22 mouse cellular contexts compared by ENCODE assay signal in the genomic region with DNA sequence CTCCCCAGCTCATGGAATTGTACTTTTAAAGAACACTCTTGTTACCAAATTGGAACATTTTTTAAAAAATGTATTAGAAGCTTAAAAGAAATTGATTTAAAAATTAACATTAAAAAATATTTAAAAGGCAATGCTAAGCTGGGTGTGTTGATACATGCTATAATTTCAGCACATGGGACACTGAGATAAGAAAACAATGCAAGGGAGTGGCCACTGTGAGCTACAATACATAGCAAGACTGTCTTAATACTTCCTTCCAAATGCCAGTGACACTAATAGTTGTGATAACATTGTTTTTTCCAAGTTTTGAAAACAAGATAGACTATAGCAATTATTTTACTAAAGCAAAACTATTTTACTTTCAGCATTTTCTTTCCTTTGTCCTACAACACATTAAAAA. TPM values are rescaled to one million over a fixed set of nuclear protein-coding genes. Genes with fewer than 3 reads are reported as not detected.
DNase-seq lines count a peak whose midpoint lies in the region; ATAC-seq and TF ChIP-seq lines count a peak whose summit lies in the region.
"Had no signal": no experiment of that assay in that cellular context is flagged by ENCODE, and none has a peak within 500 bp of the region (broad histone marks: within the 10 kb centered on the region; RNA-seq: fewer than 3 reads in every experiment).

No protein-coding gene starts in this region.

- no peaks in the 10 kb centered on the region for H3K27me3 ChIP-seq in liver, embryonic 11.5 days (replicated peaks; ENCODE audit: control insufficient read depth, insufficient read depth, low read length)
- no peaks in the 10 kb centered on the region for H3K27me3 ChIP-seq in liver, postnatal 0 days (ENCODE audit: insufficient read depth, low read length)
- no peaks in the 10 kb centered on the region for H3K27me3 ChIP-seq in liver, embryonic 14.5 days (ENCODE audit: control insufficient read depth, insufficient read depth, low read length)
- H3K27me3 ChIP-seq: embryonic facial prominence, embryonic 12.5 days; embryonic facial prominence, embryonic 15.5 days; hindbrain, embryonic 12.5 days had no signal

- no peaks in the 10 kb centered on the region; the same call in none of the 2 replicates for H3K36me3 ChIP-seq in liver, embryonic 11.5 days (ENCODE audit: control insufficient read depth, insufficient read depth, low read length)
- peaks cover 10% of the 10 kb centered on the region; the same call in 1 of the 2 replicates for H3K36me3 ChIP-seq in liver, postnatal 0 days (replicated peaks; ENCODE audit: insufficient read depth, low read length)
- no peaks in the 10 kb centered on the region; the same call in 1 of the 2 replicates for H3K36me3 ChIP-seq in liver, embryonic 14.5 days (replicated peaks; ENCODE audit: control insufficient read depth, insufficient read depth, low read depth)

- ATAC-seq in liver, embryonic 11.5 days (replicated peaks; ENCODE audit: low FRiP score), result peak; percentile 78
- ATAC-seq in liver, postnatal 0 days, result no peak
- ATAC-seq in liver, embryonic 14.5 days (ENCODE audit: insufficient read depth), result peak; percentile 56; the same call in 1 of the 2 replicates
- ATAC-seq: forebrain, embryonic 14.5 days; forebrain, postnatal 0 days; hindbrain, embryonic 16.5 days had no signal

- TF ChIP-seq EP300 in liver, postnatal 0 days (IDR thresholded peaks at IDR 0.05; ENCODE audit: low read depth), result no peak
- no peak for TF ChIP-seq EP300 in liver, embryonic 14.5 days (IDR thresholded peaks at IDR 0.05; ENCODE audit: low read depth)

- H3K4me3 ChIP-seq in liver, embryonic 11.5 days (ENCODE audit: low read depth, low read length), result no peak overlapping the region
- H3K4me3 ChIP-seq in liver, postnatal 0 days (ENCODE audit: low read depth, low read length), result no peak overlapping the region
- no peak overlapping the region for H3K4me3 ChIP-seq in liver, embryonic 14.5 days (ENCODE audit: insufficient read depth in 1 of 2, low read depth in 2 of 2, low read length in 2 of 2)
- H3K4me3 ChIP-seq in lung, adult 2 months (replicated peaks; ENCODE audit: extremely low read depth, low read depth, low read length), result no peak overlapping the region
- H3K4me3 ChIP-seq: embryonic facial prominence, embryonic 12.5 days; embryonic facial prominence, embryonic 15.5 days; gastrocnemius, adult 2 months; hindbrain, embryonic 12.5 days had no signal

- H3K4me2 ChIP-seq in liver, embryonic 11.5 days, result no peak overlapping the region
- H3K4me2 ChIP-seq in liver, postnatal 0 days (ENCODE audit: low read depth, low read length), result no peak overlapping the region
- H3K4me2 ChIP-seq in liver, embryonic 14.5 days (ENCODE audit: low read depth), result no peak overlapping the region
- H3K4me2 ChIP-seq: embryonic facial prominence, embryonic 12.5 days; embryonic facial prominence, embryonic 15.5 days; heart, embryonic 11.5 days; hindbrain, embryonic 12.5 days had no signal

- no peak overlapping the region for H3K27ac ChIP-seq in liver, embryonic 11.5 days (ENCODE audit: low read depth, low read length)
- no peak overlapping the region for H3K27ac ChIP-seq in liver, postnatal 0 days (ENCODE audit: low read depth)
- no peak overlapping the region for H3K27ac ChIP-seq in liver, embryonic 14.5 days
- H3K27ac ChIP-seq: embryonic facial prominence, embryonic 12.5 days; embryonic facial prominence, embryonic 15.5 days; gastrocnemius, adult 2 months; hindbrain, embryonic 12.5 days had no signal

- no peaks in the 10 kb centered on the region for H3K9me3 ChIP-seq in liver, embryonic 11.5 days (ENCODE audit: control insufficient read depth, low read length)
- no peaks in the 10 kb centered on the region for H3K9me3 ChIP-seq in liver, postnatal 0 days (ENCODE audit: low read length)
- no peaks in the 10 kb centered on the region for H3K9me3 ChIP-seq in liver, embryonic 14.5 days (ENCODE audit: control insufficient read depth, low read length)
- H3K9me3 ChIP-seq: embryonic facial prominence, embryonic 12.5 days; embryonic facial prominence, embryonic 15.5 days; hindbrain, embryonic 12.5 days had no signal

- no peak for TF ChIP-seq POLR2A in lung, adult 2 months (IDR thresholded peaks at IDR 0.05; ENCODE audit: borderline replicate concordance, extremely low read depth, low read depth, low read length)

- H3K4me1 ChIP-seq in liver, embryonic 11.5 days (replicated peaks; ENCODE audit: control insufficient read depth, insufficient read depth, low read length), result no peaks in the 10 kb centered on the region
- no peaks in the 10 kb centered on the region for H3K4me1 ChIP-seq in liver, postnatal 0 days (ENCODE audit: insufficient read depth)
- H3K4me1 ChIP-seq in liver, embryonic 14.5 days (replicated peaks; ENCODE audit: control insufficient read depth in 2 of 2, insufficient read depth in 2 of 2, low read length in 1 of 2), result peaks cover 0 to 6% of the 10 kb centered on the region in 2 experiments; a peak in 2 of 4 replicates
- H3K4me1 ChIP-seq in lung, adult 2 months (ENCODE audit: control insufficient read depth, insufficient read depth, low read length), result no peaks in the 10 kb centered on the region
- H3K4me1 ChIP-seq: embryonic facial prominence, embryonic 12.5 days; embryonic facial prominence, embryonic 15.5 days; hindbrain, embryonic 12.5 days had no signal

- H3K9ac ChIP-seq in liver, embryonic 11.5 days (ENCODE audit: low read depth, low read length), result no peak overlapping the region
- no peak overlapping the region for H3K9ac ChIP-seq in liver, postnatal 0 days (replicated peaks)
- H3K9ac ChIP-seq in liver, embryonic 14.5 days (replicated peaks), result no peak overlapping the region
- H3K9ac ChIP-seq: embryonic facial prominence, embryonic 12.5 days; embryonic facial prominence, embryonic 15.5 days; forebrain, postnatal 0 days; hindbrain, embryonic 12.5 days had no signal

- TF ChIP-seq CTCF in liver, postnatal 0 days (IDR thresholded peaks at IDR 0.05; ENCODE audit: low read depth), result no peak
- no peak for TF ChIP-seq CTCF in liver, embryonic 14.5 days (IDR thresholded peaks at IDR 0.05; ENCODE audit: low read depth)
- no peak for TF ChIP-seq CTCF in lung, adult 2 months (IDR thresholded peaks at IDR 0.05; ENCODE audit: insufficient read depth, low read length)

- DNase-seq in liver, embryonic 11.5 days (ENCODE audit: low spot score), result no peak
- no peak for DNase-seq in liver, postnatal 0 days
- peak; percentile 39 for DNase-seq in c-Kit-positive CD71-positive TER-119-negative erythroid progenitor cells, embryonic 14.5 days (ENCODE audit: low read depth)
- no peak for DNase-seq in liver, embryonic 14.5 days (ENCODE audit: low read depth in 3 of 3, low spot score in 3 of 3)
- no peak for DNase-seq in cerebellum, adult 11 months
- DNase-seq in lung, adult 2 months, result no peak
- no peak for DNase-seq in adrenal gland, postnatal 14 days
- DNase-seq: adrenal gland, adult 2 months; adrenal gland, postnatal 25 days; cerebellum, adult 11-12 months; cerebellum, adult 8-10 months; cerebellum, postnatal 14 days; forebrain, postnatal 0 days; gastrocnemius, adult 2 months; gastrocnemius, postnatal 14 days; heart, adult 11 months had no signal

RNA-seq across cellular contexts. Expression of gene Ap5m1, which starts 16.4 kb away (rescaled TPM):
- polyA plus RNA-seq in liver, embryonic 11.5 days (2014; fragmentation: Nextera tagmentation; extraction: Ambion mirVana), result 23.7 and 24.2 TPM in 2 replicates
- 7.8 TPM in 2 replicates for polyA plus RNA-seq in liver, postnatal 0 days (2015; fragmentation: Nextera tagmentation; extraction: Ambion mirVana)
- polyA plus RNA-seq in liver, embryonic 14.5 days (2012; rRNA removed), result 4.8 and 7.3 TPM in 2 replicates
- 10.9 and 12.1 TPM in 2 replicates for polyA plus RNA-seq in liver, embryonic 14.5 days (2014; fragmentation: Nextera tagmentation; extraction: Ambion mirVana)
- polyA plus RNA-seq in lung, adult 2 months (2012; rRNA removed), result 7.1 and 10.6 TPM in 2 replicates
- 22.5 and 24.2 TPM in 2 replicates for total RNA-seq in adrenal gland, postnatal 14 days (2021)

RNA-seq across cellular contexts. Expression of gene Exoc5, which starts 17.0 kb away (rescaled TPM):
- polyA plus RNA-seq in liver, embryonic 11.5 days (2014; fragmentation: Nextera tagmentation; extraction: Ambion mirVana), result 47.4 and 51.6 TPM in 2 replicates
- polyA plus RNA-seq in liver, postnatal 0 days (2015; fragmentation: Nextera tagmentation; extraction: Ambion mirVana), result 11.8 and 12.6 TPM in 2 replicates
- 6.2 and 9.2 TPM in 2 replicates for polyA plus RNA-seq in liver, embryonic 14.5 days (2012; rRNA removed)
- 23.0 and 24.3 TPM in 2 replicates for polyA plus RNA-seq in liver, embryonic 14.5 days (2014; fragmentation: Nextera tagmentation; extraction: Ambion mirVana)
- 8.2 and 8.7 TPM in 2 replicates for polyA plus RNA-seq in lung, adult 2 months (2012; rRNA removed)
- total RNA-seq in adrenal gland, postnatal 14 days (2021), result 37.4 and 40.7 TPM in 2 replicates
